Mouse (Mus musculus) CD8-positive naive resting alpha-beta T cell, adult 2 months (primary cell): ENCODE results near the gene Slco4a1.

Source experiments
- DNase-seq, 2 experiments: peaks; one replicate each; pipeline ENCODE4 v3.0.0; 2022; ENCODE audit warnings: low read depth in 2 of 2, low spot score in 2 of 2

The Slco4a1 gene

DNA sequence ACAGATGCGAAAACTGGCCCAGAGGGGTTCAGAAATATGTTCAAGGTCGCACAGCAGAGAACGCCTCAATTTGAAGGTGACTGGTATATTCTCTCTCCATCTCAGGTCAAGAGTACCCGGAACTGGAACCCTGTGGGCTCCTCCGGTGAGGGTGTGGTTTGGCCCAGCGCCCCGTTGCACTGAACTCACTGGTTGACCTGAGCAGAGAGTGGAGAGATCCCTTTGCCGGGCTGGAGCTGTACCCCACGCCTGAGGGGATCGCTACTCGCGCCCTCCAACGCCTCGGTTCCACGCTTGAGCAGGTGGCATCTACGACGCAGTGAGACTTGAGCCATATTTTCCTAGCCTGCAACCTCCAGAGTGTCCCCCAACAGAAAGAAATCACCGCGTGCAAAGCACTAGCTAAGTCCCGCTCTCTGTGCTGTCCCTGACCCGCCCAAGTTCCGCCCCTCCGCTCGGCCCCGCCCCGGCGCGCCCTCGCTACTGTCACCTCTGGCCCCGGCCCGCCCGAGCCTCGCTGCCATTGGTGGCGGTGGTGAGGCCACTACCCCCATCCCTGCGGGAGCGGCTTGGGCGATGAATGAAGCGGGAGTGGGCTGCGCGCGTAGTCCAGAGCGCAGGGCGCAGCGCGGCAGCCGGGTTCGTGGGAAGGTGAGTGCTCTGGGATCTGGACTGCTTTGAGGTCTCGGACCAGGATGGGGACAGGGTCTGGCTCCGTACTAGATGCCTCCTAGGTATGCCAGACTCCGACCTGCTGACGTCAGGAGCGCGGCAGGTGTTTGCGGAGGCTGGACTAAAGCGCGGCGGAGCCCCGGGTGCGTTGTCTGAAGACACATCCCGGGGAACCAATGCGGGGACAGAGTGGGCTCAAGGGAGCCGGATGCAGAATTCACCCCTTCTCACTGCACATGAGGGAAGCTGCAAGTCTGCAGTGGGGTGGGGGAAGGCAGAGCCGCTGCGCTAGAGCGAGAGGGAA lies at the start of gene Slco4a1:
TSS of gene Slco4a1 (plus strand) at position 523 of the 976 bp plus-strand sequence.
- DNase-seq, result peak; percentile 73 to 80

DNA sequence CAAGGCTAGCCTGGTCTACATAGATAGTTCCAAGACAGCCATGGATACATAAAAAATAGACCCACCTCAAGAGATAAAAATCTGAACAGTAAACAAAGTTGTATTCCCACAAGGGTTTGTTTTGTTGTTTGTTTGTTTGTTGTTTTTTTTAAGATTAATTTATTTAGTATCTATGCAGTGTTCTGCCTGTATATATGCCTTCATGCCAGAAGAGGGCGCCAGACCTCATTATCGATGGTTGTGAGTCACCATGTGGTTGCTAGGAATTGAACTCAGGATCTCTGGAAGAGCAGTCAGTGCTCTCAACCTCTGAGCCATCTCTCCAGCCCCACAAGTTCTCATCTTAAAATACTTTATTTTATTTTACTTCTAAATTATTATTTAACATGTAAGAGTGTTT lies 47.6 kb upstream of the Slco4a1 start:
- DNase-seq, result no peak

DNA sequence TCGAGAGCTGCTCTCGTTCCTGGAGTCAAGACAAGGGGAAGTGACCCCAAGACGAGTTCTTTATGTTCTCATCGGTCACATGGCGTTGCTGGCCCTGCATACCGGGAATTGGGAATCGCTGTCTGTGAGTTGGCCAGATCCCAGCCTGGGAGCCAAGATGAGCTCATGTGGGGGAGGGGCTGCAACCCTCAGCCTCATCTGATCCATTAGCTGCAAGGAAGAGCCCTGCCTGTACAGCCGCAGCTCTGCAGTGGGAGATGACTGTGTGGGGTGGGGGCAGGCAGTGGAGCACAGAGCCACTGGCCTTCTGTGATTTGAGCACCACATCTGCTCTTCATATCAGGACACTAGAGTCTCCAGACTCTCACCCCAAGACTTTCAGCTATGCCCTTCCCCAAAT lies 45.6 kb upstream of the Slco4a1 start:
- no peak for DNase-seq

DNA sequence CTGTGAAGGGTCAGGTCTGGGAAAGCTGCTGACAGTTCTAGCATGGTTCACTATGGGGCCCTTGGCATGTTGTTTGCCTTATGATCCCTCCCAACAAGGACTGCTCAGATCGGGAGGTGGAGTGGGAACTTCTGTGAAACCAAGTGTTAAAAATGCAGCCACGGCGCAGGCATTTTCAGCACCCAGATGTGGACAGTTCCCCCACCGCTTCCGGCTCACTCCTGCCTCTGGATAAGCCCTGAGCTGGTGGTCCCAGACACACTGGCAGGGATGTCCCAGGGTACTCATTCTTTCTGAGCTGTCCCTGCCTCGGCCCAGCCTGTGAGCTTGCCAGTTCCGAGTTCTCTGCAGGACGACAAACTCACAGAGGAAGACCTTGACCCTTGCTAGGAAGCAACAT lies 45.0 kb upstream of the Slco4a1 start:
- no peak for DNase-seq

DNA sequence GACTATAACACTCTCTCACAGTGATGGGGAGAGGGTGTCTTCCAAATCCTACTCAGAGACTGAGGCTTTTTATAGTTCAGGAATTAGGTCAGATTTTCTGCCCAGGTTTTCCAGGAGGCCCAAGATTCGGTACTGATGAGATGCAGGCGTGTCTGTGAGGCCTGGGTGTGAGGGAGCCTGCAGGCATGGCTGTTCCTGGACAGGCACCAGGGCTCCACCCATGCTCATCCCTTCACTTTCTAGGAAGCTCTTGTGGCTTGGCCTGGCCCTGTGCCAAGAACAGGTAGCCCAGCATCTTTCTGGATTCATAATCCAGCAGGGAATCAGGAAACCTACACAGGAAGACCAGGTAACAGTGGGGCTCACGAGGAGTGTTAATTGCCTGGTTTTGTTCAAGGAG lies 40.4 kb upstream of the Slco4a1 start:
- no peak for DNase-seq

DNA sequence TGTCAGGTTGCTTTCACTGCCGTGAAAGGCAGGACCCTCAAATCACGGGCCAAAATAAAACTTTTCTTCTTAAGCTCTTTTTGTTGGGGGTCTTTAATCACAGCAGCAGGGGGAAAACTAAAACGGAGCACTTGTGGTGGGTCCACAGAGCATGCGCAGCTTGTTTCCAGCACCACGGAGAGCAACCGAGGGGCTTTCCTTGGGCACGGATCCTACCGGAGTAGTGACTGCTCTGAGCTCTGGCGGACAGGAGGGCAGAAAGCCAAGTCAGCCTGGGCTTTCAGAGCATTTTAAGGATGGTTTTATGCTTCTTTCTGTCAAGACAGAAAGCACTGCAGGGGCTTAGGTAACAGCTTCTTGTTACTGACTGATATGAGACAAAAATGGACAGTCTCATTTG lies 38.3 kb upstream of the Slco4a1 start:
- no peak for DNase-seq

DNA sequence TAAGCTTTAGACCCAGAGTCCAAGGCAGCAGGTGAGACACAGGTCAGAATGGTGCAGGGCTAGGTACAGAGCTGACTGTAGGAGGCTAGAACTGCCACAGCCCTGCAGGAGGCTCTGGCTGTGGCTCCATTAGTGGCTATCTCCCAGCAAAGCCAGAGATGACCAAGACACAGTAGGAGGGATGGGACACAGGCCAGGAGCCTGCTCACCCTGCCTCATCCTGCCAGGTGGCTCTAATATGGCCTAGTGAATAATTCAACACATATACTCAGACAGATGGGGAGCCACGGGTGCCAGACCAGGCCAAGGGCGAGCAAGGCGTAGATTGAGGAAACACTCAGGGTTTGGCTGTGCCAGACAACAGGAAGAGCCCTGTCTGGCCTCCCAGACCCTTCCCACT lies 35.4 kb upstream of the Slco4a1 start:
- no peak for DNase-seq

DNA sequence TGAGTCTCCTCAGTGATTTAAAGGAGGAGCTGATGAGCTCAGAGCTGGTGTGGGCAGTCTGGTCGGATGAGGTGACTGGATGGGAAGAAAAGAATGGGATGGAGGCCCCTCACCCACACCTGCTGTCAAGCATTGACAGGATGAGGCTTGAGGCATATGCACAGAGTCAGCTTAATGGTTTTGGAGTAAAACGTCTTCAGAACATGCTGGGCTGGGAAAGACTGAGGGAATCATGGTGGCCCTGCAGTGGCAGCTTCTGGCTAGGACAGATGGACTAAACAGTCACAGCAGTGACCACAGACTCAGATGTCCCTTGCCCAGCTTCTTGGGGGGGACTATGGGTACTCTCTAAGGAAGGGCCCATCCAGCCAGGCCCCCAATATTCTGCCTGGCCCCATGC lies 30.9 kb upstream of the Slco4a1 start:
- no peak for DNase-seq

DNA sequence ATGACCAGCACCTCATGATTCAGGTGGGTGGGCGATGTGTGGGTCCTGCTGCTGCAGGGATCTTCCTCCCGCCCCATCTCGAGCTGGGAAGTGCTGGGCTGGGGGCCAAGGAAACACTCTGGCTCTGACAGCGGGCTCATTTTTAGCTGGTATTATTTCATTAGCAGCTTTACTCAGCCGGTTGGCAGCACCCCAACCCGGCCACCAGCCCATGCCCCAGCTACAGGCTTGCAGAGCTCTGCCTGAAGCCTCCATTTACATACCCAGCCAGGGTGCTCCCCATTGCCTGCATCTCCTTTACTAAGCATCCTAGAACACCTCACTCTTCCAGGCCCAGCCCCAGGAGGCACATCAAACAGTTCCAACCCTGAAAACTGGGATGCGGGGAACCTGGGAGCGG lies 29.0 kb upstream of the Slco4a1 start:
- no peak for DNase-seq

DNA sequence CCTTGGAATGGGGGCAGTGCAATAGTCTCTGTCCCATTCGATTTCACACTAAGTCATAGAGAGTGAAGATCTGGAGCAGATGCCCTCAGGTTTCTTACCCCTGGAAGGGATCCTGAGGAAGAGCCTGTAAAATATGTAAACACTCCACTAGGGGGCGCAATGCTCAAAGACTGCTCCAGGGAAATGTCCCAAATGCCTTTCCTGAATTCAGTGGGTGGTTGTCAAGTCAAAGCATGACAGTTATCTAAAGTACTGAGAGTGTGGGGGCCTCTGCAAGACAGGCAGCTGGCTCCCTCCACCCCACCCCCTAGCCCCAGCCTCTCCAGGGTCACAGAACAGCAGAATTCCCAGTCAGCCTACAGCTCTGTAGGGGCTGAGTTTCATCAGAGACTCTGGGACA lies 27.7 kb upstream of the Slco4a1 start:
- DNase-seq, result no peak

DNA sequence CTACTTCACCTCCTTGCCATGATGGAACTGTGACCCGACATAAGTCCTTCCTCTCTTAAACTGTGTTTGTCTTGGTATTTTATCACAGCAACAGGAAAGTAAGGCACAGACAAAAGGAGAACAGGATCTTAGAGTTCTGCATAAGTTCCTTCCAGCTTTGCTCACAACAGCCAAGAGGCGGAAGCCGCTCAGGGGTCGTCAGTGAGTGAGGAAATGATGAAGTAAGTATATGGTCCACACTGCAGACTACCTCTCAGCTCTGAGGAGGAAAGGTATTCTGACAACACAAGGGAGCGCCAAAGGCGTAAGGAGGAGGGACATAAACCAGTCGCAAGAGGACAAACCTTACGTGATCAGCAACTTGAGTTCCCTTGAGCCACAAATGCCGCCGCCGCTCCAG lies 25.4 kb upstream of the Slco4a1 start:
- no peak for DNase-seq

DNA sequence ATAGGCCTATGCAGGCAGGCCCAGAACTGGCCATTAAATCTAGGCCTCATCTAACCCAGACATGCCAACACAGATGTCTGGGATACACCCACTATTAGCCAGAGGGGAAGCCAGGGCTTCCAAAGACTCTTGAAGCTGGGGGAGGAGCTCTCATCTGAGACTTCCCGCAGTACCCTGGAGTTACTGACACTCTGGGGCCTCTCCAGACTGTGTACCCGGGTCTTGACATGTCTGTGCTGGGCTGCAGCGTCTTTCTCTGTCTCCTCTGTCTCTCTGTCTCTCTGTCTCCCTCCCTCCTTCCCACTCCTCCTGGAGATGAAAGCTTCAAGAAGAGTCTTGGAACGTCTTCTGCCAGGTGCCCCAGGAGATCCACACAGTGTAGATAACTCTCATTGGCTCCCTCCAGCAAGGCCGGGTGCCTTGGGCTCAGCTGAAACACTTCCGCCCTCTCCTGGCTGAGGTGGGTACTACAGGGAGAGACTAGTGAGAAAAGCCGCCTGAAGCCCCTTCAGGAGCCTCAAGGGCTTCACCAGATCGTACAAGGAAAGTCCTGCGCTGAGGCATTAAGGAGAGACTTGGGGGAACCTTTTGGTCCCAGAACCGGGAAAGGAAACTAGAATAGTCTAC lies 23.9 kb upstream of the Slco4a1 start:
- DNase-seq, result peak; percentile 67 to 74

DNA sequence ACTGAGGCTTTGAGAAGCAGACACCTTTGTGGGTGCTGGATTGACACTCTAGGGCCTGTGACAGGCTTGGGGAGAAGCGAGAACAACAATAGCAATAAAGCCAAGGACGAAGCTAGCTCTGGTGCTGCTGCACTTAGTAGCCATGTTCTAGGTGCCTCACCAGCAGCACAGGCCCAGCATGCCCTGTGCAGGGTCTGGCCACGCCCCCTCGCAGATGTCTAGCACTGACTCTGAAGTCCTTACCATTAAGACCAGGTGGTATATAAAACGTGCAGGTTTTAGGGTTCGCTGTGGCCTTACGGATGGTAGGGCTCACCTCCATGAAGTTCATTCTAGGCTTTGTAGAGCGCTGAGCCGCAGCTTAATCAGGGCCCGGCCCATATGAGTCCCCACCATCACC lies 23.3 kb upstream of the Slco4a1 start:
- no peak for DNase-seq

DNA sequence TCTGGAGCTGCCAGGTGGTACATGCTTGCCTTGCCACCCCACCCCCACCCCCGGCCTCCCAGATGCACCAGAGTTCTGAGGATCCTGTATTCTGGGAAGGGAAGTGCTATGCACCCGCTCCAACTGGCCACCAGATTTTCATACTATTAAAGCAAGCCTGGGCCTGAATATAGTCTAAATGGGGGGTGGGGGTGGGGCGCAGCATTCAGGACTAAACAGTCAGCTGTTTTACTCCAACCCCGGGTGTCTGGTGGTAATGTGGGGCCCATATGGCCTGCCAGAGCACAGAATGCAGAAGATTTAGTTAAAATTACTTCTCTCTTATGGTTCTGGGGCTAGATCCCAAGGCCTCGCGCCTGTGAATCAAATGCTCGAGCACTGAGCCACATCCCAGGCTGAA lies 22.7 kb upstream of the Slco4a1 start:
- DNase-seq, result no peak

DNA sequence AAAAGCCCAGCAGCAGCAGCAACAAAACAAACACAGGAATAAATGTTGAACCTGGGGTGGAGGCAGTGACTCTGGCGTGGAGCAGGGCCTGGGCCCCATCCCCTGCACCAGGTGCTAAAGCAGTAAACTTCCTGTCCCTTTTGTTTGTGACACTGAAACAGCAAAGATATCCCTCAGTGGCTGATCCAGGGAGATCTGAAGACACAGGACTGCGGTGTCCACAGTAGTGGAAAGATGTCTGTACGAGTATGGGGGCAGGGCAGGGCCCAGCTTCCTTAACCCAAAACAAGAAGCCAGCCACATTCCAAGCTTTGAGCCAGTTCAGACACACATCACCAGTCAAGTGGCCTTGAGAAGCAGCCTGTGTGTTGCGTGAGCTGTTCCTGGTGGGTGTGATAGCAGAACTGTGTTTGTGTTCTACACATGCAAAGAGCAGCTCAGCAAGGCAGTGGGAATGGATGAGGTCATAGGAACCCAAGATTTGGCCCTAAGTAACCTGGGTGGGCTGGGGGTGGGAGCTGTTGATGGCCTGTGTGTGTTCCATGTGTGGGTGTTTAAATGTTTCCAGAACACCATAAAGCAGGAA lies 20.6 kb upstream of the Slco4a1 start:
- DNase-seq, result no peak

DNA sequence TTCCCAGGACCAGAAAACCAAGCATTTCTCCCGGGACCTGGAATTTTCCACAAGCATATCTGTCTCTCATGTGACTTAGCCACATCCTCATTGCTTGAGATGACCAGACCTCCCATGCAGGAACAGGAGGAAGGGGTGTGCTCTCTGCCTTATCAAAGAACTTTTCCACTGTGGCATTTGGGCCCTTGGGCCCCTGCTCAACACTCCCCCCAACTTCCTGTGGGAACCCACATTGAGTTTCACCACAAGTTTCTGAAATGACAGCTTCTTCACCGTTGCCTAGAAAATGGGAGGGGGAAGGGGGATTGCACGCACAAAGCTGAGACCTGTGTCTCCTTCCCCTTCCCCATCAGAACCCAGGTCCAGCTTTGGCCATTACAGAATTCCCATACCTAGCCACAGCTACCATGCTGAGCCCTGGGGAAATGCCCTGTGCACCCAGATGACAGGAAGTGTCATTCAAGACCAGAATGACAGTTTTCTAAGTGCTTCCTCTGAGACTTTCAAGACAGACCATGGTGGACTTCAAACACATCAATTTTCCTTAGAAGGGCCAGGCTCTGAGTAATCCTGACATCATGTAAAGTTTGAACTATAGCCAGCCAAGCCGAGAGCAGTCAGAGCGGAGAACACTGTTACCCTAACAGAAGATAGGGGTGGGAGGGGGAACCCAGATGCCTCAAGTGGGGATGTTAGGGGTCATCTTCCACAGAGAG lies 18.7 kb upstream of the Slco4a1 start:
- peak in 1 of 2 experiments; percentile 19 for DNase-seq

DNA sequence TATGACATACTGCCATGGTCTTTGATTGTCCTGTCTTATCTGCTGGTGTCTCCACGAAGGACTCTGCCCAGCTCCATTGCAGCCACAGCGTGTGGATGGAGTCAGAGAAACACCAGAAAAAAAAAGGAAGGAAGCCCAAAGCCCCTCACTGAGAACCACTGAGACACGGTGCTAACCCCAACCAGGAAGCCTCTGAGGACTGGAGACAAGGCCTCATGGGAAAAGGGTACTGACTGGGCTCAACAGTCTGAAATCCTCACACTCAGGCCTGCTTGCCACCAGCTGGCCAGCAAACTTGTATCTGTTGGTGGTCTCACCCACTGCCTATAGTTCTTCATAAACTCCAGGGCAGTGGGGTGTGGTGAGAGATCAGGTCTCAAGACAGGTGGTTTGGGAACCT lies 16.3 kb upstream of the Slco4a1 start:
- DNase-seq, result no peak

DNA sequence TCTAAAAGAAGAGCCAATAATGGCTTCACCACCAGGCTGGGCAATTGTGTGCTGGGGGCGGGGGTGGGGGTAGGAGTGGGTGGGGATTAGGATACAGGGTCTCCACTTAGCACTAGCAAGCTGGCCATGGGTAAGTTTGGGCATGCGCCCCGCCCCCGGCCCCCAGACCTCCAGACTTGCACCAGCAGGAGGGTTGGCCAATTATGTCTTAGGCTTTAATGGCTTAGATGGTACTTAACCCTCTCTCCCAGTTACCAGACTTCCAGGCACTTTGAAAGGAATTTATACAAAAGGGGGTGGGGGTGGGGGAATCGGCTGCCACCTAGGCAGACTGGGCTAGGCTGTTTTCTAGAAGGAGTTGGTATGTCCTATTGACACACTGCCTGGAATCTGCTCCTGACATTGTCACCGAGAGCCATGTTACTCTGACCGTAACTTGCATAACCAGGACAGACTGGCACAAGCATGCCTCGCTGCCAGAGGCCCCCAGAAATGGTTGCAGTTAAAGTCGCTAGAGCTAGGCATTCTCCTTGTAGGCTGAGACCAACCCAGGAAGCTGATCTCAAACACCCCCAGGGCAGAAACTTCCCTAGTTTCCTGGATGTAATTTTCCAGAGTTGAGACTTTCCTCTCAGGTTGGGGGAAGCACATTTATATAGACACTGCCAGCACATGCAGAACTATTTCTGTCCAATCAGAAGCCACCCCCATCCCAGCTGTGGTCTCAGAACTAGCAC lies 15.3 kb upstream of the Slco4a1 start:
- DNase-seq, result no peak

DNA sequence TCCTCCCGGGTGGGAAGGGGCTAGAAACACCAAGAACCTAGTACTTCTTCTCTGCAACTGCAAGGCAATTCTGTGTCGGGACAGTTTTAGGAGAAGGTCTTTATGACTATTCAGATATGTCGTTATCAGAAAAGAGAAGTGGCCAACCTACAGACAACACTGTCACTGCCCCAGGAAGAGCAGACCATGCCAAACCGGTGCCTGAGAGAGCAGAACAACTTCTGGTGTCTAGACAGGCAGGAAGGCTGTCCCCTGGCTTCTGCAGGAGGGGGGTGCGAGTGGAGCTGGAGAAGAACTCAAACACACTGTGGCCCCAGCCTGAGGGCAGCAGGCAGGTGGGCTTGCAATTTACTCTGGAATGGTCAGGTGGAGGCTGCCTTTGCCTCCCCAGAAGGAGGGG lies 14.0 kb upstream of the Slco4a1 start:
- DNase-seq, result no peak

DNA sequence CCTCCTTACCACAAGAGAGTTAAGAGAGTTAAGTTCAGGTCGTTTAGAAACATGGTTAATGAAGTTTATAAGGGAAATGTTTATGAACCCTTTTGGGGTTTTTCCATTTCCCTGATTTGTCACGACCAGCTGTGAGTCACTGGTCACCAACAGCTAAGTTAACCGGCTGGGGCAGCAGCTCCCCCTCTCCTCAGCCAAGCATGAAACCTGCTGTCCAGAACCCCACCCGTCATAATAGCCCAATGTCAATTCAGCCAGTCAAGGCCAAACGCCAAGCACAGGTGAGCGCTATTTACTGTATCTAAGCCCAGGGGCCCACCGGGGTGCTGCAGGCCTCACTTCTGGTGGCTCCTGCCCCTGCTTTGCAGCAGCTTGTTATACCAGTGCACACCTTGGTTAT lies 12.2 kb upstream of the Slco4a1 start:
- no peak for DNase-seq
